Mouse (Mus musculus): ENCODE results near the gene Rexo1.
A peak's percentile ranks its signal among the peaks of the same experiment; 100 is the strongest.

Gene Rexo1

DNA sequence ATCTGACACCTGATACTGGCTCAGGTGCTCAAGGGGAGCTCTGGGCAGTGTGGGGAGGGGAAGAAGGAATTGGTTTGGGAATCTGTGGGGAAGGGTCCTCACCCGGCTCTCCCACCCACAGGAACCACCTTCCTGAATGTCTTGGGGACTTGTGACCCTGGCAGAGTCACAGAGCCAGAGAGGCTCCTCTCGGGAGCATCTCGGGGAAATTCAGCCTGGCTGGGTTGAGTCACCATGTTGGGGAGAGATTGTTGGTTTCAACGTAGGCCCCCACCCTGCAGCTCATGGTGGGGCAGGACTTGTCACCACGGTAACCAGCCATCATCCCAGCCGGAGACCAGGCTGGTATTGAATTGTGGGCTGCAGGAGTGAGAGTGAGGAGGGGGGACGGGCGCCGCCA, 56.6 kb downstream of the Rexo1 start:
- no peak for DNase-seq

DNA sequence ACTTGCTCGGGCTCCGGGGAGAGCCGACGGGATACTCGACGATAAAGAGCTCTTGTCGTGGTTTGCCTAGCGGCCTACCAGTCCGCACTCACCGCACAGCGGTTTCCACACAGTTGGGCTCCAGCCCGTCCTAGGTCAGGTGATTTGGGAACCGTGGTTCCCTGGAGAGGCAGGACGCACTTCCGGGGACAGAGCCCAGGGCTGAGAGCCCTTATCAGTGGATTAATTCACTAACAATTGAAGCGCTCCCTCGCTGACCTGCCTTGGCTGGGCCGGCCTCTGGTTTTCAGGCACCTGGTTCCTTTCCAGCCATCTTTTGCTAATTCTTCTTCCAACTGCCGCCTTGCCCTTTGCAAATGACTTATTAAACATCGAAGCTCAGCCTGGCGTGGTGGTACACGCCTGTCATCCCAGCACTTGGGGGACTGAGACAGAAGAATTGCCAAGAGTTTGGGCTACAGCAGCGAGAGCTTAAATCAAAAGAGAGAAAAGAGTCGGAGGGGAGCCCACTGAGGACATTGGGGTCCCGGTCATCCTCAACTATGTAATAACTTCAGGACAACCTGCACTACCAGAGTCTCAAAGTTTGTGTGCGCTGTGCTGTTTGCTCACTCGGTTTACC, 57.6 kb downstream of the Rexo1 start:
- no peak for DNase-seq

DNA sequence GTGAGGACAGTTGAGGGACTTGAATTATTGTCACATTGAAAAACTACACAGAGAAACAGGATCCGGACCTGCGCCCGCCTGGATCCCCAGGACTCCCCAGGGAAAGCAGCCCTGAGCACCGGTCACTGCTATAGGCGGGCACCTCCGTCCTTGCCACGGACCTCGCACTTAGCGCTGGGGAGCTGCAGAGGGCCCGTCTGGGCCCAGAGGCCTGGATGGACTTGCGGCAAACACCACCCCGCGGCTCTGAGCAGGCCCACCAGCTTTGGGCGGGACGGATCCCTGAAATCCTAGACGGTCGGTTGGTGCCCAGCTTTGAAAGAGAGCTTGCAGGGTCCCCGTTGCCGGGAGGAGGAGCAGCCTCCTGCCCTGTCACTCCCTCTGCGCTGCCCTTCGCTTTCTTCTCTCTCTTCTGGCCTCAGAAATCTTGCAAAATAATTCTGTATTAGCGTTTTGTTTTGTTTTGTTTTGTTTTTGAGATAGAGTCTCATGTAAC, 58.5 kb downstream of the Rexo1 start:
- DNase-seq: no peak

DNA sequence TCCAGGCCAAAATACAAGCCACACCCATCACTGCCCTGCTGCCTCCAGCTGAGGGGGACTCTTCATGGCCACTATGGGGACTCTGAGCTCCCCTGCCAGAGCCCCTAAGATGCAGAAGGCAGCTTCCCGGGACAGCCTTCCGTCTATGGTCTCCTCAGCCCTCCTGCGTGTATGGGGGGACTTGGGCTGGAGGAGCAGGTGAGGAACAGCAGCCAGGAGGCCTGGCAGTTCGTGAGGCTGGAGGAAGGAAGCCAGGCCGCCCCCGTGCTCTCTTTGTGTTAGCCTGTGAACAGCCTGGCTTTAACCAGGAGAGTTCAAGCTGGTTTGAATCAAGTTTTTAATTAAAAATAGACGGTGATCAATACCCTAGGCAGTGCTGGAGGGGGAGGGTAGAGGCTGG, 59.1 kb downstream of the Rexo1 start:
- no peak for DNase-seq

DNA sequence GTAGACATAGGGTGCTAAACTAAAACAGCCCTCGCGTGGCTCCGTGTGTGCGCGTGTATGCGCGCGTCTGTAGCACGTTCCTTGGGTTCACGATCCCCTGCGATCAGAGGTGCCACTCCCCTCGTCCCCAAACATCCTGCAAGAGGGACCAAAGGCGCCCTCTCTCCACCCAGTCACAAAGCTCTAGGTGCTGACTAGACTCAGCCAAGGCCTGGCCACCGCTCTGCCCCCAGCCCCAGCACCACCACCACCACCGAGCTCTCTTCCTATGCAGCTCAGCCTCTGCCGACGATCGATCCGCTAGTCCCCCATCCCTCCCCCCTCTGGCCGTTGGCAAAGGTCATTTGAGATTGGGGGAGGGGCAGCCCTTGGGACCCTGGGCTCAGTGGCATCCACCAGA, 64.9 kb downstream of the Rexo1 start:
- DNase-seq: no peak

DNA sequence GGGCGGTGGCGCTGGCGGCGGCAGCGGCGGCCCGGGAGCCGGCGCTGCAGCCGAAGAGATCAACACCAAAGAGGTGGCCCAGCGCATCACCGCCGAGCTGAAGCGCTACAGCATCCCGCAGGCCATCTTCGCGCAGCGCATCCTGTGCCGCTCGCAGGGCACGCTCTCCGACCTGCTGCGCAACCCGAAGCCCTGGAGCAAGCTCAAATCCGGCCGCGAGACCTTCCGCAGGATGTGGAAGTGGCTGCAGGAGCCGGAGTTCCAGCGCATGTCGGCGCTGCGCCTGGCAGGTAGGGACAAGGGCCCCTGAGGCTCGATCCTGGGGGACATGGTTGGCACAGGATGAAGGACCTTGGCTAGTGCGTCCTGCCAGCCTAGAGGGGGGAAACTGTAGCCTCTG, 65.5 kb downstream of the Rexo1 start:
- DNase-seq: peak in 1 of 2 experiments; percentile 21

DNA sequence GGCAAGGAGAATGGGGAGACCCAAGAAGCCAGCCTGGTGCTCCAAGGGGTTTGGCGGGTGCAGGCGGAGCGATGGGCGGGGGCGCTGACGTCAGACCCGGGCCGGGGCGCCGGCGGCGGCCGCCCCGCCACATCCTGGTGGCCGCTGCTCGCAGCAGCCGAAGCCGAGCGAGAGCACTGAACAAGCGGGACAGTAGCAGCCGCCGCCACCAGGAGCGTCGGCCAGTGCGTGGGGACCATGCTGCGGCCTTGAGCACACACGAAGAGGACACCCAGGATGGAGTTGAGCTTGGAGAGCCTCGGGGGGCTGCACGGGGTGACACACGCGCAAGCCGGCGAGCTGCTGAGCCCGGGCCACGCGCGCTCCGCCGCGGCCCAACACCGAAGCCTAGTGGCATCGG, 66.6 kb downstream of the Rexo1 start, which contains the start of gene Onecut3:
TSS of gene Onecut3 (plus strand) at position 104 of the 400 bp plus-strand sequence.
- DNase-seq: peak in 1 of 2 experiments; percentile 51
